Mouse (Mus musculus) neural tube, embryonic 12.5 days (tissue): ENCODE measurements around the gene Susd3. TPM values are rescaled to one million over a fixed set of nuclear protein-coding genes. Genes with fewer than 3 reads are reported as not detected.
A peak's percentile ranks its signal among the peaks of the same experiment; 100 is the strongest.

Experiments
- ATAC-seq: fragments of 200-750 bp; cut with Nextera tagmentation; 2 replicates; pipeline ENCODE4 v1.8.0; 2017; ENCODE audit warnings: low read depth, mild to moderate bottlenecking, moderate TSS enrichment, moderate library complexity; ENCODE audit not compliant: low FRiP score
- H3K27ac ChIP-seq: fragments of 300-500 bp; sonication (generic); 2 replicates; pipeline ENCODE4 v1.5.1; 2016
- H3K27me3 ChIP-seq: fragments of 300-500 bp; sonication (generic); replicated peaks from 2 replicates; pipeline ENCODE4 v1.6.1; 2016; ENCODE audit warnings: mild to moderate bottlenecking
- H3K36me3 ChIP-seq: fragments of 300-500 bp; sonication (generic); 2 replicates; pipeline ENCODE4 v1.6.1; 2016; ENCODE audit warnings: mild to moderate bottlenecking
- H3K4me1 ChIP-seq: fragments of 300-500 bp; sonication (generic); 2 replicates; pipeline ENCODE4 v1.6.1; 2016
- H3K4me2 ChIP-seq: fragments of 300-500 bp; sonication (generic); replicated peaks from 2 replicates; pipeline ENCODE4 v1.6.1; 2016; ENCODE audit warnings: mild to moderate bottlenecking
- H3K4me3 ChIP-seq: fragments of 300-500 bp; sonication (generic); 2 replicates; pipeline ENCODE4 v1.5.1; 2016
- H3K9ac ChIP-seq: fragments of 300-500 bp; sonication (generic); 2 replicates; pipeline ENCODE4 v1.6.1; 2016; ENCODE audit warnings: mild to moderate bottlenecking
- H3K9me3 ChIP-seq: fragments of 300-500 bp; sonication (generic); 2 replicates; pipeline ENCODE4 v1.6.1; 2016; ENCODE audit warnings: mild to moderate bottlenecking
- WGBS: fragments of 180-500 bp; shearing (Covaris S2); methylation state at CpG from one replicate; pipeline ENCODE4 v1.1.7; 2016; 5-methylcytosine and 5-hydroxymethylcytosine counted together
- polyA plus RNA-seq: library from polyadenylated mRNA; unstranded; fragments of >200 nt; fragmentation: Nextera tagmentation; extraction: Ambion mirVana; gene quantifications from 2 replicates; pipeline ENCODE4 v1.2.1, GENCODE M21; 2016

Susd3 gene
- polyA plus RNA-seq, 1 experiment from 2014 or later = 0.68 TPM

- no peaks in the 10 kb centered on the region for H3K27me3 ChIP-seq
- WGBS = 70% methylated on average over 2 of the region's 2 CpGs
- H3K4me1 ChIP-seq = peaks cover 43% of the 10 kb centered on the region
- no peak for ATAC-seq
- no peak overlapping the region for H3K9ac ChIP-seq
- no peaks in the 10 kb centered on the region for H3K36me3 ChIP-seq
- no peaks in the 10 kb centered on the region for H3K9me3 ChIP-seq
- peak overlapping the region; percentile 99; the same call in 1 of the 2 replicates for H3K4me2 ChIP-seq
- H3K4me3 ChIP-seq = no peak overlapping the region
- no peak overlapping the region for H3K27ac ChIP-seq
Observed at GRCm38 (mm10) chr13:49188966-49189360, 59.5 kb downstream of the Susd3 start.

- H3K9ac ChIP-seq = peak overlapping the region; percentile 64; the same call in 1 of the 2 replicates
- H3K27me3 ChIP-seq = no peaks in the 10 kb centered on the region
- 25% methylated on average over 15 of the region's 15 CpGs for WGBS
- H3K27ac ChIP-seq = no peak overlapping the region
- no peaks in the 10 kb centered on the region for H3K9me3 ChIP-seq
- H3K4me2 ChIP-seq = peak overlapping the region; percentile 99
- H3K36me3 ChIP-seq = no peaks in the 10 kb centered on the region
- peak overlapping the region; percentile 64 for H3K4me3 ChIP-seq
- ATAC-seq = no peak
- H3K4me1 ChIP-seq = peaks cover 43% of the 10 kb centered on the region
Observed at GRCm38 (mm10) chr13:49188219-49188965, 60.1 kb downstream of the Susd3 start.

GRCm38 (mm10) chr13:49187288-49188218 lies 61.0 kb downstream of the Susd3 start, which contains the start of gene Ninj1:
Ninj1 (plus strand) TSS chr13:49187485.
- H3K36me3 ChIP-seq = no peaks in the 10 kb centered on the region
- H3K27ac ChIP-seq = no peak within 1 kb of the TSS
- peak within 1 kb of the TSS; percentile 64 for H3K4me3 ChIP-seq
- peak within 1 kb of the TSS; percentile 64 for H3K9ac ChIP-seq
- under 1% methylated on average over 70 of the region's 87 CpGs for WGBS
- peak within 1 kb of the TSS; percentile 99 for H3K4me2 ChIP-seq
- H3K27me3 ChIP-seq = no peaks in the 10 kb centered on the region
- peaks cover 41% of the 10 kb centered on the region for H3K4me1 ChIP-seq
- ATAC-seq = peak; percentile 92
- no peaks in the 10 kb centered on the region for H3K9me3 ChIP-seq

GRCm38 (mm10) chr13:49186798-49187287 lies 61.7 kb downstream of the Susd3 start:
- peak overlapping the region; percentile 99 for H3K4me2 ChIP-seq
- ATAC-seq = peak; percentile 6; the same call in 1 of the 2 replicates
- H3K36me3 ChIP-seq = no peaks in the 10 kb centered on the region
- no peak overlapping the region for H3K27ac ChIP-seq
- peaks cover 36% of the 10 kb centered on the region for H3K4me1 ChIP-seq
- H3K9ac ChIP-seq = peak overlapping the region; percentile 64
- 20% methylated on average over 11 of the region's 11 CpGs for WGBS
- peak overlapping the region; percentile 64 for H3K4me3 ChIP-seq
- H3K9me3 ChIP-seq = no peaks in the 10 kb centered on the region
- H3K27me3 ChIP-seq = no peaks in the 10 kb centered on the region

GRCm38 (mm10) chr13:49183646-49184045 lies 64.9 kb downstream of the Susd3 start:
- ATAC-seq = no peak
- Histone ChIP-seq H3K4me1 (peaks cover 21% of the 10 kb centered on the region), H3K4me2 (no peak overlapping the region), H3K36me3 (no peaks in the 10 kb centered on the region), H3K4me3 (no peak overlapping the region), H3K27ac (no peak overlapping the region), H3K9ac (no peak overlapping the region), H3K9me3 (no peaks in the 10 kb centered on the region), H3K27me3 (no peaks in the 10 kb centered on the region)
- WGBS = 61% methylated on average over 5 of the region's 5 CpGs

- ATAC-seq = no peak
- H3K9ac ChIP-seq = 0 out of 2 replicates have a peak overlapping the region, but pooled peaks have one; percentile 18
- no peak overlapping the region for H3K27ac ChIP-seq
- H3K36me3 ChIP-seq = no peaks in the 10 kb centered on the region
- no peak overlapping the region for H3K4me3 ChIP-seq
- no peak overlapping the region for H3K4me2 ChIP-seq
- peaks cover 16% of the 10 kb centered on the region for H3K4me1 ChIP-seq
- H3K9me3 ChIP-seq = no peaks in the 10 kb centered on the region
- no peaks in the 10 kb centered on the region for H3K27me3 ChIP-seq
- WGBS = 62% methylated on average over 5 of the region's 5 CpGs
Observed at GRCm38 (mm10) chr13:49183161-49183560, 65.3 kb downstream of the Susd3 start.

GRCm38 (mm10) chr13:49181411-49181984 lies 67.0 kb downstream of the Susd3 start:
- Histone ChIP-seq H3K4me1 (peaks cover 2% of the 10 kb centered on the region; the same call in 1 of the 2 replicates), H3K9ac (no peak overlapping the region), H3K27ac (no peak overlapping the region), H3K9me3 (no peaks in the 10 kb centered on the region), H3K4me2 (no peak overlapping the region), H3K36me3 (no peaks in the 10 kb centered on the region), H3K27me3 (no peaks in the 10 kb centered on the region), H3K4me3 (no peak overlapping the region)
- no peak for ATAC-seq
- WGBS = 93% methylated on average over 3 of the region's 3 CpGs

- Histone ChIP-seq H3K27me3 (no peaks in the 10 kb centered on the region), H3K4me1 (no peaks in the 10 kb centered on the region), H3K9ac (no peak overlapping the region), H3K4me3 (no peak overlapping the region), H3K4me2 (no peak overlapping the region), H3K9me3 (no peaks in the 10 kb centered on the region), H3K36me3 (no peaks in the 10 kb centered on the region), H3K27ac (no peak overlapping the region)
- WGBS = 47% methylated on average over 1 of the region's 1 CpGs
- no peak for ATAC-seq
Observed at GRCm38 (mm10) chr13:49180691-49181090, 67.8 kb downstream of the Susd3 start.

Other genes with a start within 250 kb of the Susd3 start
- 16.4 and 17.2 TPM in 2 replicates for gene Wnk2, start 100.7 kb downstream of the Susd3 start, polyA plus RNA-seq
- 18.5 and 21.0 TPM in 2 replicates for gene Ninj1, start 61.2 kb downstream of the Susd3 start, polyA plus RNA-seq
- gene Card19, start 32.7 kb downstream of the Susd3 start, polyA plus RNA-seq = 29.0 and 32.0 TPM in 2 replicates
- 2.6 and 2.7 TPM in 2 replicates for gene Fgd3, start 71.6 kb upstream of the Susd3 start, polyA plus RNA-seq
- 44.5 and 49.9 TPM in 2 replicates for gene Bicd2, start 92.9 kb upstream of the Susd3 start, polyA plus RNA-seq
- gene Ippk, start 172.5 kb upstream of the Susd3 start, polyA plus RNA-seq = 16.3 TPM in 2 replicates
- 0.90 and 1.00 TPM in 2 replicates for gene Tes3-ps, start 244.6 kb upstream of the Susd3 start, polyA plus RNA-seq